Mouse (Mus musculus): Measurements from ENCODE around the gene Nedd9. TPM values are rescaled to one million over a fixed set of nuclear protein-coding genes. Genes with fewer than 3 reads are reported as not detected.
A peak's percentile ranks its signal among the peaks of the same experiment; 100 is the strongest.

Gene Nedd9
- total RNA-seq, 2 experiments from 2014 or later: 6.4 to 11.0 TPM

DNA sequence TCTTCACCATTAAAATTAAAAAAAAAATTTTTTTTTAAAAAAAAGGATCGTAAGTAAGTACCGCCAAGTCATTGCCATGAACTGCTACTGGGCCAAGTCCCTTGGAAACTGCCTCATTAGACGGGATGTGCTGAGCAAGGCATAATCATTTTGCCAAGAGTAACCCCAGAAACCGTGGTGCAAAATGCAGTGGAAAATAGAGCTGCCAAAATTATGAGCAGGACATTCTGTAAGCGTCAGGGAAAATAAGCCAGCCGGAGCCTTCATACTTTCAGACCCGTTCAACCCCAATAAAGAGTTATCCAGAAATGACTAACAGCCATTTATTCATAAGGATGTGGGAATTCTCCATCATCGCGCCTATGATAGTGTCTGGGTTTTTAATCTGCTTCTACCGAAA, 129.2 kb downstream of the Nedd9 start:
- DNase-seq (ENCODE audit: low spot score in 2 of 2): no peak
- intact Hi-C loops (cut with DNase I): loop anchor here (1.0 to 5.0 kb wide), 4 partner anchors 18 to 215 kb away; no protein-coding TSS in a partner anchor

- no peak for DNase-seq (ENCODE audit: low spot score in 2 of 2)
- intact Hi-C loops (cut with DNase I): loop anchor here (5.0 kb wide), 2 partner anchors 55 to 70 kb away; no protein-coding TSS in a partner anchor
Measured at GRCm38 (mm10) chr13:41357586-41357985, 129.6 kb downstream of the Nedd9 start.

GRCm38 (mm10) chr13:41357161-41357560, 130.0 kb downstream of the Nedd9 start:
- intact Hi-C loops (cut with DNase I): loop anchor here (5.0 kb wide), 2 partner anchors 55 to 70 kb away; no protein-coding TSS in a partner anchor
- no peak for DNase-seq (ENCODE audit: low spot score in 2 of 2)

DNA sequence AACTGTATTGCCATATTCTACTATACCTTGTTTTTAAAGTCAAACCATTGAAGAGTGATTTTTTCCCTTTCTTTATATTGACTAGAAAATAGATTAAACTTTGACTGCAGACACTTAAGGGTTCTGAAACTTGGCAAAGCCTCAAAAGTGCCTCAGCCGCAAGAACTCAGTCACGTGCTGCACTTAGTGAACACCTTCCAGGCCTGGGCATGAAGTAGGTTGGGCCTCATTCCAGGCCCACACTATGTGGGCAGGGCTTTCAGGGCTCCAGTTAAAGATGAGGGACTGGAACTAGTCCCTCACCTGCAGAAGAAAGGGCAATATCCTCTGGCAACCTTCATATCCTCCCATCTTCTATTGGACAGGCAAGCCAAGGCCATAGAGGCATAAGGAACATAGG, 131.6 kb downstream of the Nedd9 start:
- intact Hi-C loops (cut with DNase I): loop anchor here (5.0 kb wide), 2 partner anchors 53 to 72 kb away; no protein-coding TSS in a partner anchor
- no peak for DNase-seq (ENCODE audit: low spot score in 2 of 2)

- no peak for DNase-seq (ENCODE audit: low spot score in 2 of 2)
- intact Hi-C loops (cut with DNase I): no loop called here
Measured at GRCm38 (mm10) chr13:41354591-41354990, 132.6 kb downstream of the Nedd9 start.

DNA sequence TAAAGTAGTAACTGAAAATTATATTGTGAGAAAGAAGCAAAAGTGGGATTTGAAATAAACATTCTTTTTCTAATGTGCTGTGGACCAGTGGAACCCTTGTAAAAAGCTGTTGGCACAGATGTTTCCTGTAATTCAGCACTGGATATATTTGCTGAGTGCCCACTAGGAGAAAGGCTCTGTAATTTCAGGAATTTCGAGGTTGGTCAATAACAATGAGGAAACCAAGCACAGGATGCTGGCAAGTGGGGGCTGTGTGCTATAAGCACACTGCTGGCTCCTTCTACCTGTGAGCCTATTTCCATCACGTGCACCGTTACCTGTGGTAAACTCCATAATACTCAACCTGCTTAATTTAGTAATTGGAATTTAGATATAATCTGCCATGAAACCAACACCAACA, 133.5 kb downstream of the Nedd9 start:
- DNase-seq (ENCODE audit: low spot score in 2 of 2): no peak
- intact Hi-C loops (cut with DNase I): no loop called here

DNA sequence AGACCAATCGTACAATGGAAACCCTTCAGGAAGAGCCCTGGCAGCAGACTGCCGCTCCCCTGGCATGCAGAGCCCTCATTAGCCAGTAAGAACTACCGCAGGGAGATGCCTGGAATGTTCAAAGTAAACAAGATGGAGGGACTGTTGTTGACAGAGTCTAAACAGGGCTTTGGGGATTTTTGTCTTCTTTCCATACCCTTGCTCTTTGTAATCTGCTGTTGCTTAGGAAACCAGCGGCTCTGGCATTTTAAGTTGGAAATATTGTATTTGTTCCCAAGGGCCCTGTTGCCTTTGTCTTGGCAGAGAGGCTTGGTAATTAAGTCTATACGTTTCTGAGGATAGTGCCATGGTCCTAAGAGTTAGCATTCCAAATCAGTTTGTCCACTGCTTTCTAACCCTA, 134.8 kb downstream of the Nedd9 start:
- intact Hi-C loops (cut with DNase I): no loop called here
- DNase-seq (ENCODE audit: low spot score in 2 of 2): peak in 1 of 2 experiments; percentile 23

DNA sequence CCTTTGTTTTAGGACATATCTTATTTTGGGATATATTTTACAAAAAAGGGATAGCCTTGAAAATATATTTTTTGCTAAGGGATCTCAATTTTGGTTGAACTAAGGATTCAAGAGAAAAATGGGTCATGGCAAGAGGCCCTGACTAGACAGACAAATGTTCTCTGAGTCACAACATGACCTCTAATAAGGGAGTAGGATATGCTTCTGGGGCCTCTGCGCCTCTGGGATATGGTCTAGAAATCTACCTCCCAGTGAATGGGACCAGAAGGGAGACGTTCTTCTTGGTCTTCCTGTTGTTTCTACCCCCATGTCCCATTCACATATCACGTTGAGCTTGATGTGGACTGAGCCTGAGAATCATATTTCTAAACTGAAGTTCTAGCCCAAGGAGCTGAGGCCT, 136.6 kb downstream of the Nedd9 start:
- intact Hi-C loops (cut with DNase I): no loop called here
- DNase-seq (ENCODE audit: low spot score in 2 of 2): no peak

GRCm38 (mm10) chr13:41349770-41350169, 137.4 kb downstream of the Nedd9 start:
- no peak for DNase-seq (ENCODE audit: low spot score in 2 of 2)
- intact Hi-C loops (cut with DNase I): no loop called here

DNA sequence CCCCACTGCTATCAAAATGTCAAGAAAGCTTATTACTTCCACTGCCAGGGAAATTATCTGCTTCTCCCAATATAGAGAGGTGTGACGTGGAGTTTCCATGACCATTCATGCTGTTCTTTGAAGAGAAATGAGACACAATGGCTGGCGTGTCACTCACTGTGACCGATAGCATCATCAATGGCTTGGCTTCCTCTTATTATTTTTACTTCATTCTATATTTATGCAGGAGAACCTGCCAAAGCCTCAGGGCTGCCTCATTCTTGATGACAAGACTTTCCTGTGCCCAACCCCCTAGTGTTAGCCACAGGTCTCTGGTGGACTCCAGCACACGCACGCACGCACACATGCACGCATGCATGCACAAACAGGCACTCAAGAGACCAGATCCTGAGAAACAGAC, 141.4 kb downstream of the Nedd9 start:
- intact Hi-C loops (cut with DNase I): no loop called here
- no peak for DNase-seq (ENCODE audit: low spot score in 2 of 2)

DNA sequence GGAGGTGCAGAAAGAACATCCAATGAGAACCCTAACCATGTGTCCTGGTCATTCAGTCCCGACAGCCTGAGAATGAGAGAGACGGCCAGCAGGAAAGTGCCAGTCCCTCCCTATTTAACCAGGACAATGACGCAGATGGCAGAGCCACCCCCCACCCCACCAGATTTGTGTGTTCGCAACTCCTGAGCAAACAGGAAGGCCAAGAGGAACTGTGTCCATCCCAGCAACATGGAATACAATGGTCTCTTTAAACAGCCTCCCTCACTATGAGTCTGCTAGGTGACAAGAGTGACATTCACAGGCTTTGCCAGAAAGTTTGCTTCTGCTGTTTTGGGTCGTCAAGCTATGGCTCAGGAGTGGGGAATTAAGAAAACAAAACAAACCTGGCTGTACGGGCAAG, 141.9 kb downstream of the Nedd9 start:
- no peak for DNase-seq (ENCODE audit: low spot score in 2 of 2)
- intact Hi-C loops (cut with DNase I): no loop called here

- DNase-seq (ENCODE audit: low spot score in 2 of 2): no peak
- intact Hi-C loops (cut with DNase I): no loop called here
Measured at GRCm38 (mm10) chr13:41343887-41344266, 143.3 kb downstream of the Nedd9 start.

- intact Hi-C loops (cut with DNase I): no loop called here
- DNase-seq (ENCODE audit: low spot score in 2 of 2): no peak
Measured at GRCm38 (mm10) chr13:41343163-41343886, 143.8 kb downstream of the Nedd9 start.

DNA sequence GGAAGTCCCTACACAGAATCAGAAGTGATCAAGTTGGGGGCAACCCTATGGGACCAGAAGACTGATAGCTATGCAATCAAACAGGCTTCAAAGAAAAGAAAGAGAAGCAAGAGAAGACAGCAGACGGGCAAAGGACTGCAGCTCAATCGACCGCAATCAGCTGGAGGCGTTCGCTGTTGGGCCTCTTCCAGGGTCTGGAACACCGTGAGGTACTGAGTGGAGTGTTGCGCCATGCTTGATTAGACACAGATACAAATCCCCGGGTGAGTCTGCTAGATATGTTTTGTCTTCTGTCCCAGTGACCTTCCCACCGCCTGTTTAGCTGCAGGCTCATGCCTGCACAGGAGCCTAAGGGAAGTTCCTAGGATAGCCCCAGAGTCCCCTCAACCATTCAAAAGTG, 145.7 kb downstream of the Nedd9 start:
- intact Hi-C loops (cut with DNase I): no loop called here
- DNase-seq (ENCODE audit: low spot score in 2 of 2): no peak

GRCm38 (mm10) chr13:41339653-41340351, 147.4 kb downstream of the Nedd9 start:
- DNase-seq (ENCODE audit: low spot score in 2 of 2): peak; percentile 78 to 90
- intact Hi-C loops (cut with DNase I): loop anchor here (1.0 kb wide), 1 partner anchor 18 kb away; no protein-coding TSS in a partner anchor

GRCm38 (mm10) chr13:41339195-41339594, 148.0 kb downstream of the Nedd9 start:
- DNase-seq (ENCODE audit: low spot score in 2 of 2): peak in 1 of 2 experiments; percentile 24
- intact Hi-C loops (cut with DNase I): no loop called here

- no peak for DNase-seq (ENCODE audit: low spot score in 2 of 2)
- intact Hi-C loops (cut with DNase I): no loop called here
Measured at GRCm38 (mm10) chr13:41337407-41337806, 149.8 kb downstream of the Nedd9 start.

DNA sequence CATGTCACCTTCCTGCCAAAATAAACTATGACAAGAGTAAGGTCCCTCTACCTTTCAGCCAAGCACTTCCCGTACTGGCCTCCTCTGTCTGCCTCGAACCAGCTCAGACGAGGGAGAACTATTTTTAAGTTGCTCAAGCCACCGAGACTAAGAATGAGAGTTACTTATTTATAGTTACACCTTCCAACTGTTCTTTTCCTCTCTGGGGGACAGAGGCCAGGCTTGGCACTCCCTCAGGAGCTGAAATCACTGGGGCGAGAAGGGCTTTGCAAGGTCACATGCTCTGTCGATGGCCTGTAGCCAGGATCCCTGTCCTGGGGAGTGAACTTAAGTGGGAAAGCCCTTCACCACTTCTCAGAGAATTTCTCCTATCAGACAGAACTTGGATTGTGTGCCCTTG, 150.9 kb downstream of the Nedd9 start:
- no peak for DNase-seq (ENCODE audit: low spot score in 2 of 2)
- intact Hi-C loops (cut with DNase I): no loop called here

- no peak for DNase-seq (ENCODE audit: low spot score in 2 of 2)
- intact Hi-C loops (cut with DNase I): no loop called here
Measured at GRCm38 (mm10) chr13:41335767-41336166, 151.4 kb downstream of the Nedd9 start.

DNA sequence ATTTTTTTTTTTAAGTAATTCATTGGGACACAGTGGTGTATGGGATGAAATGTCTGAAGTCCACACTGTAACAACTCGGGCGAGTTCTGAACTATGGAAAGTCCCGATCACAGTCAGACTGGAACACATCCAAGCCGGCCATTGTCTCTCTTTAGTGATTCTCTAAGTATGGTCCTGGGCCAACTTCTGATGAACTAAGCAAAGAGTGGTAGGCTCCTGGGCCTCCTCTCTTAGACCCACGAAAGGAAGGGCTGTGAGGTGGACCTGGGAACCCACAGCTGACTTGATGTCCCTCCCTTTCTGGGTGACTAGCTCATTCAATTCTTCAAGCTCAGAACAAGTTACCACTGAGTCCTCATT, 152.5 kb downstream of the Nedd9 start:
- intact Hi-C loops (cut with DNase I): no loop called here
- no peak for DNase-seq (ENCODE audit: low spot score in 2 of 2)

All from left cerebral cortex, postnatal 25 days (tissue).